Mouse (Mus musculus) mouse embryonic stem cell (cell line): ENCODE measurements around the gene Sptbn4.

Source experiments
- in situ Hi-C, 2 experiments: fragments of 300-500 bp; cut with MboI; formaldehyde crosslinking; loops; 1 replicate in 1 of 2; 3 replicates in 1 of 2; pipeline ENCODE4 v1.14.3; 2019 to 2020; ENCODE audit warnings: low sequenced_read_pairs in 2 of 2, low pct_unique_long_range_greater_than_20kb in 1 of 2, mixed read lengths in 1 of 2; ENCODE audit not compliant: unreplicated experiment in 1 of 2

Gene Sptbn4

DNA sequence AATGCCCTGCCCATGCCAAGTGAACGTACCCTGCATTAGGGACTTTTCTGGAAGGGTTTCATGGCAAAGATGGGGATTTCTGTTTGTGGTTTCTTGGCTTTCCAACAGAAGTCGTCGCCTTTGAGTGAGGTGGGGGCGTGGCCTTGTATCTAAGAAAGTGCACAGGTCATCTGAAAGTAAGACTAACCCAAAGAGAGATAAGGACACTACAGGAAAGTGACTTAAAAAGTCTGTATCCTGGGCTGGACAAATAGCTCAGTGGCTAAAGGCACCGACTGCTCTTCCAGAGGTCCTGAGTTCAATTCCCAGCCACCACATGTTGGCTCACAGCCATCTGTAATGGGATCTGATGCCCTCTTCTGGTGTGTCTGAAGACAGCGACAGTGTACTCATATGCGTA, 31.1 kb upstream of the Sptbn4 start:
- in situ Hi-C loops: no loop called here

DNA sequence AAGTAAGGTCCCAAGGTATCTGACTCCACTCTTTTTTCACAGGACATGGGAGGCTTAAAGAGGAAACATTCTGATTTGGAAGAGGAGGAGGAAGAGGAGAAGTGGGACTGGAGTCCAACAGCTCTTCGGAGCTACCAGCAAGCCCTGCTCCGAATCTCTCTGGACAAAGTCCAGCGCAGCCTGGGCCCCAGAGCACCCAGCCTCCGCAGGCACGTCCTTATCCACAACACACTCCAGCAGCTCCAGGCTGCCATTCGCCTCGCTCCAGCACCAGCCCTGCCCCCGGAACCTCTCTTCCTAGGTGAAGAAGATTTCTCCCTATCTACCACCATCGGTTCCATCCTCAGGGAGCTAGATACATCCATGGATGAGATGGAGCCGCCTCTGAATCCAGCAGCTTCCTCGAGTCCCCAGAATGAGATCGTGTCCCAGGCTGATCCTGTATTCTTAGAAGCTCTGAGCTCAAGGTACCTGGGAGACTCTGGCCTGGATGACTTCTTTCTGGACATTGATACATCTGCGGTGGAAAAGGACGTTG, 28.7 kb upstream of the Sptbn4 start:
- in situ Hi-C loops: no loop called here

DNA sequence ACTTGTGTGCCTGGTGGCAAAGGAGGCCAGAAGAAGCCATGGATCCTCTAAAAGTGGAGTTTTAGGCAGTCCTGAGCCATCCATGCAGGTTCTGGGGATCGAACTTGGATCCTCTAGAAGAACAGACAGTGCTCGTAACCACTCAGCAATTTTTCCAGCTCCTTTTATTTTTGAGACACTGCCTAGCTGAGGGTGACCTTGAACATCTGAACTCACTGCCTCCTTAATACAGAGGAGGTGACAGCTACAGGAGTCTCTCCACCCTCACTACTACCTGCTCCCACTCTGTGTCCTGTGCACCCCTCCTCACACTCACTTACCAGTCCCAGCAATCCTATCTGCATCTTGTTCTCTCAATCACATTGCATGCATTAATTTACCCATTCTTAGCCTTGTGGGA, 28.1 kb upstream of the Sptbn4 start:
- in situ Hi-C loops: no loop called here

DNA sequence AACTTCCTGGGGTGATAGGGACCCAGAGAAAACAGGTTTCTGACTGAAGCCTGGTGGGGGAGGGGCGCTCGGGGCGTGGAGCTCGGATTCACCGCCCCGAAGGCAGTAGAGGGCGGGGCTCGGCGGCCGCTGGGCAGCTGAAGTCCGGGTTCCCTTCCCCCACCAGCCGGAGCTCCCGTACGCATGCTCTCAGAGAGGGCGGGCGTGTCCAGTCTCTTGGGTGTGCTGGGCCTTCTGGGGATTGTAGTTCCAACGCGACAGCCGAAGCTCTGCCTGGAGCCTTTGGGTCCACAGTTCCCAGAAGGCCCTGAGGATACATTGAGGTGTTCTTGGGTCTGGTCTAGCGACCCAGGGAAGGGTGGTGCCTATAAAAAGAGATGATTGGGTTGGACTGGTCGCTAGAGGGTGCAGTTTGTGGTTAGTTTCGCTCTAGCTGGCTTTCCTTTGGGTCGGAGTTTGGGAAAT, 27.0 kb upstream of the Sptbn4 start:
- in situ Hi-C loops: no loop called here

DNA sequence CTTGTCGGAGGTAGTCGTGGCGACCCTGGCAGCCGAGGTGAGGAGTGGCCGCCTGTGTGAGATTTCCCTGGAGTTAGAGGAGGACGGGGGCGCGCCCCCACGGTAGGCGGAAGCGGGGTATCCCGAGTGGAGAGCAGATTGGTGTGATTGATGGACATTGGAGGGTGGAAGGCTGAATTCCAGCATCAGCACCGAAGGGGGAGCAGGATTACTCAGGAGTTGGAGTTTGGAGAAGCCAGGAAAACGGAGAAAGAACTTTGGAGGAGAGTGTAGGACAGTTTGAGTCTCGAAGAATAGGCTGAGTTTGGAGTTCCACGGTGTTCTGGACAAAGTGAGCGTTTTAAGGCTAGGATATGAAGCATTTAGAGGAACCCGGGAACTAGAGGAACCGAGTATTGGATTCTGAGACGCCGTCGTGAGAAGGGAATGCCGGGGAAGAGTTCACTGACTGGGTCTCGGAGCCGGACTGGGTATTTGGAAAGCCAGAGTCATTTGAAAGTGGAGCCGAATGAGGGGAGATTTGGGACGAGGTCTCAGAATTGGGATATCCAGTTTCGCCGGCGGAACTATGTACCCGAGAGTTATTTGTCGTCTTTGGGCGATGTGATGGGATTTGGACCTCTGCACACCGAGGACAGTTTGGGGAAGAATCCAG, 26.5 kb upstream of the Sptbn4 start:
- in situ Hi-C loops: no loop called here

DNA sequence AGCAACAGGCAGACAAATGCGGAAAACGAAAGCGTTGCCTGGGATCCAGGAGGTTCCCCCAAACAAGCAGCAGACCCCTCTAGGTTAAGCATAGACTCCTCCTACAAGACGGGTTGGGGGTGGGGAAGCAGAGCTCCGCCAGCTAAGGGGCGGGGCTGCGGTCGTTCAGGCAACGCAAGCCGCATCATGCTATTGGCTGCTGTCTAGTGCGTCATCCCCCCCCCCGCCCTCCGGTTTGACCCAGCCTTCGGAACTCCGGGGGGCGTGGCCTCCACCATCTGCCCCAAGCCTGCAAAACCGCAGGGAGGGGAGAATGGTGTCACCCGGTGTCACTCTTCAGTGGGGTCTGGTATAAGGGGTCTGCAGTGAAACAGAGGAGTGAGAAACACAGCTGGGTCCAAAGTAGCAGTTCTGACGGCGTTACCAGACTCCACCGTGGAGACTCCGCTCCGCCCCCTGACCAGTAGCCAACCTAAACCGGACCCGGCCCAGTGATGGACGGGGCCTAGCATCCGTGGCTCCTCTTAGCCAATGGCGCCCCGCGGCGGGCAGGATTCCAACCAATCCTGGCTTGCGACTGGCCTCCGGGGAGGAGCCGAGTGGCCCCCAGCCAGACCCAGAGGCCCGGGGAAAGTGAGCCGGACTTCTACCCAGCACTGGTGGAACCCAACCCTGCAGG, 25.8 kb upstream of the Sptbn4 start, which contains the start of gene Sertad3:
Sertad3 (plus strand) TSS at position 613 of the 679 bp plus-strand sequence.
- in situ Hi-C loops: no loop called here

DNA sequence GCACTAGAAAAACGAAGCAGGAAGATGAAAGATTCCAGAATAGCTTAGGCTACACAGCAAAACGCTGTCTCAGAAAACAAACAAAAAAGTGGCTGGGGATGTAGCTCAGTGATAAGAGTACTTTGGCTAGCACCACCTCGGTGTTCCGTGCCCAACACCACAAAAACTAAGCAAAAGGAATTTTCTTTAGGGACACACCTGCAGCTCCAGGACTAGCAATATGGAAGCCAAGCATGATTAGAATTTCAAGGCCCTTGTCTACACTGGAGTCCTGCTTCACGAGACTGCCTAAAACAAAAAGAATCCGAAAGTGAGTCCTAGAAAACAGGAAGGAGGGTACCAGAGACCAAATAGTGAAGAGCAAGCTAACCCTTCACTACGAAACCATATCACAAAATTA, 25.1 kb upstream of the Sptbn4 start:
- in situ Hi-C loops: no loop called here

DNA sequence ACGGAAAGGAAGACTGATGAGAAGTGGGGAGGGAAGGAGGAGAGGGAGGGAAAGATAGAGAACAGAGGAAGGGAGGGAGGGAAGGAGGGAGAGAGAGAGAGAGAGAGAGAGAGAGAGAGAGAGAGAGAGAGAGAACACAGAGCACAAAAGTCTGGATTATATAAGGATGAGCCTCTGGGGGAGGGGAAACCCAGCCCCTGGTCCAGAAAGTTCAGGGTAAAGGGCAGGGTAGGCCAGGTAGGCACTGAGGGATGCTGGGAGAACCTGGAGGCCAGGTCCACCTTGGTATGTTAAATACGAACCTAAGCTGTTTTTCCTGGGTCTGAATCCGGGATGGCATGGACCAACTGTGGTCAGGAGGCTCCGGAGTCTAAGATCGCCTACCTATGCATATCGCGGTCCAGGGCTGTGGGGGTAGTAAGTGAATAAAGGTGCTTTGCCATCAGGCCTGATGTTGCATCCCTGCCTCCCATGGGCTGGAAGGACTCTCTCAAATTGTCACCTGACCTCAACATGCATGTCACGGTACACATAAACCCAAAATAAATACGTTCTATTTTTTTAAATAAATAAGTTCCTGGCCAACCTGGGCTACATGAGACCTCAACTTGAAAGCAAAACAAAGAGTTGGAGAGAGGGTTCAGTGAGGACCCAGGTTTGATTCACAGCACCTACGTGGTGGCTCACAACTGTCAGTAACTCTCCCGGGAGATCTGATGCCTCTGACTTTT, 24.1 kb upstream of the Sptbn4 start:
- in situ Hi-C loops: no loop called here

DNA sequence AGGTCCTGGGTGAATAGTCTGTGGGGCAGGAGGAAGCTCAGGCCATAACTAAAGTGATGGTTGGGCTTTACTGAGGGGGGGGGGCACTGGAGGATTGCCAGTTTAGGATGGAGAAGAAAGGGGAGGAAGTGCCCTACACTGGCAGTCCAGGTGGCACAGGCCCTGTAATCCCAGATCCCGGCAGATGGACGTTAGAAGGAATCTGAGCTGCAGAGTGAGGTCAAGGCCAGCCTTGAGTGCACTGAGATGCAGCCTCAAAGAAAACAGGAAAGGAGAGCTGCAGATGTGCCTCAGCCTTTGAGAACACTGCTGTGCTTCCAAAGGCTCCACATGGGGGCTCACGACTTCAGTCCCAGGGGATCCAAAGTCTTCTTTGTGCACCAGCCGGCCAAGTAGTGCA, 20.2 kb upstream of the Sptbn4 start:
- in situ Hi-C loops: no loop called here

DNA sequence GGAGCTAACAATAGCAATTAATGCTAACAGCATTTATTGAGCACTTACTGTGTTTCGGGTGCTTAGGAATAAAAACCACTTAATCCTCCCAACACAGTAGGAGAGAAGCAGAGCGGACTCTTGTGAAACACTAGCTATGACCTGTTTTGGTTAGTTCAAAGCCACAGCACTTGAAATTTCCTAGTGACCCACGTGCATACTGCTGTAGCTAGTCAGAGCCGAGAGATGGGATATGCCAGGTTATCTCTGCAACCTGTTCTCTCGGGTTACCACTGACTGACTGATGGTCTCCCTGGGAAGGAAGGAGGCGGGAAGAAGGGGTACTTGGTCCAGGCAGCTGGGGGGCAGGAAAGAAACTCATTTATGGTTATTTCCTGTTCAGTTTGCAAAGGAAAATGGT, 13.0 kb upstream of the Sptbn4 start:
- in situ Hi-C loops: no loop called here

DNA sequence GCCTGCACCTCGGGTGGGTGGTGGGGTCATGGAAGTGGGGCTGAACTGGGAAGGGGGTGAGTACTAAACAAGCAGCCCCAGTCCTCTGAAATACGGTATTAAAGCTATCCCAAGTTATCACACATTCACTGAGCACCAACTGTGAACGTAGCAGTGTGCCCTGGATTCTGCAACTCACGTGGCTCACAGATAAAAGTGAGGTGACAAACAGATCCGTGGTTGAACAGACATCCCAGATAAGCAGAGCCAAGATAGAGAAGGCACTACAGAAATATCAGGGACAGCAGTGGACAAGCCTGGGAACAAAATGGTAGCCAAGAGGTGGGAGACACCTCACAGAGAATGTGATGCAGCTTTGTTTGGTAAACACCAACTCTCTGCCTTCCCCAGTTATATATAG, 12.2 kb upstream of the Sptbn4 start:
- in situ Hi-C loops: no loop called here

DNA sequence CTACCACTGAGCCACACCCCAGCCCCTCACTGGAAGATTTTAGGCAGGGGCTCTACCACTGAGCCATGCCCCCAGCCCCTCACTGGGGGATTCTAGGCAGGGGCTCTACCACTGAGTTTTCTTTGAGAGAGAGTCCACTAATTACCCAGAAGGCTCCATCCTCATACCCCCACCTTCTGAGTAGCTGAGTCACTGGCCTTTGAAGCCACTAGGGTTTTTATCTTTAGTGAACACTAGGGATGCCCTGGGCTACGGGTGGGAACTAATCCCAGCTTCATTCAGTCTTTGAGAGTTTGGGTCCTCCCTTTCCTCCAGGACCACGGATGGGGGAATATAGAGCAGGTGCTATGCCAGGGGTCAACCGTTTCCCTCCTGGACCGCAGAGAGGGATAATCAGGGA, 11.1 kb upstream of the Sptbn4 start:
- in situ Hi-C loops: no loop called here

DNA sequence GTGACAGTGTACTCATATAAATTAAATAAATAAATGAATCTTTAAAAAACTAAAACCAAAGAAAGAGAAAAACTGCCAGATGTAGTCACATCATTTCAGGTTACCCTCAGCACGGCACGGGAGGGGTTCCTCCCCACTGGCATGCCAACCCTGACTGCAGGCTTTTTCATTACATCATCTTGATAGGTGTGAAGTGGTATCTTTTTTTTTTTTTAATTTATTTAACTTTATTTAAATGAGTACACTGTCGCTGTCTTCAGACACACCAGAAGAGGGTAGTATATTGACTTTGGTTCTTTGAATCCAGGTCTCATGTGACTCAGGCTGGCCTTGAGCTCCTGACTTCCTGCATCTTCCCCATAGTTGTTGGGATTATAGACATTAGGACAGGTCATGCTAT, 7.8 kb upstream of the Sptbn4 start:
- in situ Hi-C loops: no loop called here

DNA sequence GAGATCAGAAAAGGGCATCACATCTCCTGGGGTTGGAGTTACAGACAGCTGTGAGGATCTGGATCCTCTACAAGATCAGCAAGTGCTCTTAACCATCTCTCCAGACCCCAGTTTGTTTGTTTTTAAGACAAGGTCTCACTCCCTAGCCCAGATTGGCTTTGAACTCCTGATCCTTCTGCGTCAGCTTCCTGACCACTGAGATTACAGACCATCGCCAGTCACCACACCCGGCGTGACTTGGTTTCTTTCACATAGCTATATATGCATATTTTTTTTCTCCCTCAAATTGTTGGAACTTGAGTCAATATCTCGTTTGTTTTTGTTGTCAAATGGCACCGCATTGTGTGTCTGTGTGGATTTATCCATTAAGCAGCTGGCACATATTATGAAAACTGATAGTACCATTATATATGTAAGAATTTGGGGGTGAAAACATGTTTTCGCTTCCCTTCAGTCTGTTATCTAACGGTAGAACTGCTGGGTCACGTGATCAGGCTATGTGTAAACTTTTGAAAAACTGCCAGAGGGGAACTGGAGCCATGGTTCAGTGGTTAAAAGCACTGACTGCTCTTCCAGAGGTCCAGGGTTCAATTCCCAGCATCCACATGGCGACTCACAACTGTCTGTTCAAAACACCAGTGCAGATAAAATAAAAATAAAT, 7.1 kb upstream of the Sptbn4 start:
- in situ Hi-C loops: no loop called here

DNA sequence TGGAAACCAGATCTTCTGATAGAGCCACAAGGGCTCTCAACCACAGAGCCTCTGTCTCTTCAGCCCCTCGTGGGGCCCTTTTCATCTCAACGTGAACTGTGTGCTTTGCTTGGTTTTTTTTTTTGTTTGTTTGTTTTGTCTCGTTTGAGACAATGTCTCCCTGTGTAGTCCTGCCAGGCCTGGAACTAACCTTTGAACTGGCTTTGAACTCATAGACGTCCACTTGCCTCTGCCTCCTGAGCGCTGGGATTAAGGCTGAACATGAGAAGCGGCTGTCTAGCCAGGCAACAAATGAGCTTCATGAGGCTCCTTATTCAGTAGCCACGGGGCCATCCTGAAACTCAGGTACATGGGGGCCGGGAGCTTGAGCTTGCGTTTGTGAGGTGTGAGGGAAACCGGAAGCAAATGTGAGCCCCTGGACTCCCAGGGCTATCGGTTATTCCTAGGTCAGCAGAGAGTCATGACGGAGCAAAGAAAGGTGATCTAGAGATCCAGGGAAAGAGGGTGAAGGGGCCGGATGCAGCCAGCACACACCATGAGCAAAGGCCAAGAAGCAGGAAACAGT, 4.8 kb upstream of the Sptbn4 start:
- in situ Hi-C loops: no loop called here

DNA sequence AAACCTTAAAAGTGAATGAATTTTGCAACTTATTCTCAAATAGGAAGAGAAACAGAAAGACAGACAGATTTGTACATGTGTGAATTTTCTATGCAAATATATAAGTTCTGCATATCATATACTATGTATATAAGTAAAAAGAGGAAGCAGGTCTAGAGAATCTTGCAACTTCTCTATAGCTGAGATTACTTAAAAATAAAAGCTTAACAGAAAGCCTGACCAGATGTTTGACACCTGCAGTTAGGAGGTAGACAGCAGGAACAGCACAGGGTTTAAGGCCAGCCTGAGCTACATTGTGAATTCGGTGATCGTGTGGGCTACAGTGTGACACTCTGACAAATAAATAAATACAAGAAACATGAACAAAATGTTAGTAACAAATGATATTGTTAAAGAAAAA, 3.9 kb upstream of the Sptbn4 start:
- in situ Hi-C loops: no loop called here

DNA sequence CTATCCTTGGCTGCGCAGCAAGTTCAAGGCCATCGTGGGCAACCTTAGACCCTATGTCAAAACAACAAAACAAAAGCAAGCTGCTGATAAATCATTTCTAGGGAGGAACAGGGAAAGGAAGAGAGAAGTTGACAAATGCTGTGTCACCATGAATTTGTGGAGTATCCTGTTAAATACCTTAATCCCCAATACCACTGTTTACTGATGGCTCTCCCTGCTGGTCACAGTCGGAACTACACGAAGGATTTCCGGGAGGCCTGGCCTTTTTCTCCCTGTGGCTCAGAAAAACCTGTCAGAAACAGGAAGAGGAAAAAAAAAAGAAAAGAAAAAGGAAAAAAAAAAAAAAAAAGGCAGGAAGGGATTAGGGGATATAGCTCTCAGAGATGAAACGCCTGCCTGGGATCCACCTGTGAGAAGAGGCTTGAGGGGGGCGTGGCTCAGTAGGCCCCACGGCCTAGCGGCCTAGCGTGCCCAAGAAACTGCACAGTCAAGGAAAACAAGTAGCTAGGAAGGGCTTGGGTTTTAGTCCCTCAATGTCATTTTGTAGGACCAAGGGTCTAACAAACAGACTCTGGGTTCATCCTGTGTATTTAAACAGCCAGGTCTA, 1.9 kb upstream of the Sptbn4 start:
- in situ Hi-C loops: no loop called here

DNA sequence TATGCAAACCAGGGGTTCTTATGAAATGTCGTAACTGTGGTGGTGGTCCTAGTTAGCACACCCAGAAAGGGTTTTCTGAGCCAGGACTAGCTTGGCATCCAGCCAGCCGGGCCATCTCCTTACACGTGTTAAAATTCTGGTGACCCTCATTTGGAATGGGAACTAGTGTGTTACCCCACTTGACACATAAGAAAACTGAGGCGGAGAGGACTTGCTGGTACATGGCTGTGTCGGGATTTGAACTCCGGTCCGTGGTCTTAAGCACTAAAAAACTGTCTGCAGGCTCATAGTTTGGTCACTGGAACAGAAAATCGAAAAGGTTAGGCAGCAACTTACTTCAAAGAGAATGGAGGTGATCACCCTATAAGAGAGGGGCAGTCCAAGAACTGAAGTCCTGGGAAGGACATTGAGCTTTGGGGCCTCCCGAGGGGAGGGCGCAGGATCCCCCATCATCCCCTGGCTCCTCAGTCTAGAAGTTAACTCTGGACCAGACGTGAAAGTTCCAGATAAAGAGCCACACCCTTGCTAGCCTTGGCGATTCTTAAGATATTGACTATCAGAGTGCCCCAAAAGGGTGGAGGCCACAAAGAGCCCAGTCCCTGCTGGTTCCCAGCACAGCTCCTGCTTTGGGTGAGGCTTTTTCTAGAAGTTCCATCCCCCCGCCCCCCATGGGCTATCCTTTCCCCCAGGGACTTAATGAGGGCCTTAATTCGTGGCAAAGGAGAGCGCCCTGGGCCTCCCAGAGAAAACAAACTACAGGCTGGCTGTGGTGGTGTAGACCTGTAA, 1.1 kb upstream of the Sptbn4 start:
- in situ Hi-C loops: no loop called here
